In genomic region chrX:162901371-162902039, GRCm38 (mm10) we compare ENCODE assay signal across 8 mouse cellular contexts. TPM values are rescaled to one million over a fixed set of nuclear protein-coding genes. Genes with fewer than 3 reads are reported as not detected.
DNase-seq lines count a peak whose midpoint lies in the region; ATAC-seq and TF ChIP-seq lines count a peak whose summit lies in the region.

No protein-coding gene starts in this region.

- H3K9me3 ChIP-seq in forebrain, embryonic 11.5 days (ENCODE audit: control insufficient read depth, low read length): no peaks in the 10 kb centered on the region
- no peaks in the 10 kb centered on the region for H3K9me3 ChIP-seq in lung, postnatal 0 days (ENCODE audit: low read length)

- TF ChIP-seq EP300 in lung, postnatal 0 days (IDR thresholded peaks at IDR 0.05): no peak

- TF ChIP-seq POLR2A in olfactory bulb, adult 2 months (IDR thresholded peaks at IDR 0.05; ENCODE audit: insufficient read depth, low read depth, low read length): no peak

- peak overlapping the region; percentile 63 for H3K4me2 ChIP-seq in forebrain, embryonic 11.5 days (ENCODE audit: low read depth, low read length, severe bottlenecking)
- H3K4me2 ChIP-seq in lung, postnatal 0 days (replicated peaks; ENCODE audit: low read depth, low read length): peak overlapping the region; percentile 61

- H3K27me3 ChIP-seq in forebrain, embryonic 11.5 days (ENCODE audit: control insufficient read depth, insufficient read depth, low read length): peaks cover 11% of the 10 kb centered on the region; the same call in 1 of the 2 replicates
- no peaks in the 10 kb centered on the region for H3K27me3 ChIP-seq in lung, postnatal 0 days (replicated peaks; ENCODE audit: insufficient read depth, low read length)

- DNase-seq in ES-CJ7 (ENCODE audit: low read depth, low spot score): peak; percentile 64
- DNase-seq in brain, adult 2 months (ENCODE audit: low read depth, low spot score): peak; percentile 58
- DNase-seq in forebrain, embryonic 11.5 days (ENCODE audit: low spot score): peak; percentile 72
- DNase-seq in heart, postnatal 25 days (ENCODE audit: low spot score): peak; percentile 6
- DNase-seq in layer of hippocampus, adult 18-20 months (ENCODE audit: low spot score in 2 of 2): peak; percentile 10 to 19
- peak; percentile 87 for DNase-seq in lung, postnatal 0 days (ENCODE audit: low spot score)
- DNase-seq in thymus, postnatal 14 days: peak; percentile 49

- TF ChIP-seq CTCF in lung, postnatal 0 days (IDR thresholded peaks at IDR 0.05): peak; percentile 18
- no peak for TF ChIP-seq CTCF in olfactory bulb, adult 2 months (IDR thresholded peaks at IDR 0.05; ENCODE audit: insufficient read depth, low read depth, low read length)

- no peaks in the 10 kb centered on the region for H3K4me1 ChIP-seq in forebrain, embryonic 11.5 days (replicated peaks; ENCODE audit: control insufficient read depth, insufficient read depth, low read length)
- no peaks in the 10 kb centered on the region for H3K4me1 ChIP-seq in lung, postnatal 0 days (ENCODE audit: insufficient read depth, low read depth, low read length)
- no peaks in the 10 kb centered on the region for H3K4me1 ChIP-seq in olfactory bulb, adult 2 months (ENCODE audit: control insufficient read depth, insufficient read depth, low read length)

- WGBS in forebrain, embryonic 11.5 days: 30% methylated on average over 20 of the region's 25 CpGs
- 25% methylated on average over 11 of the region's 25 CpGs for WGBS in lung, postnatal 0 days
- 22% methylated on average over 23 of the region's 25 CpGs for WGBS in olfactory bulb, adult 2 months

- peak; percentile 87 for ATAC-seq in forebrain, embryonic 11.5 days (replicated peaks; ENCODE audit: low FRiP score)
- ATAC-seq in lung, postnatal 0 days: peak; percentile 92

- H3K9ac ChIP-seq in forebrain, embryonic 11.5 days (ENCODE audit: low read length): peak overlapping the region; percentile 64
- H3K9ac ChIP-seq in lung, postnatal 0 days (replicated peaks; ENCODE audit: low read depth): peak overlapping the region; percentile 54

- peak overlapping the region; percentile 50 for H3K4me3 ChIP-seq in forebrain, embryonic 11.5 days (ENCODE audit: low read depth, low read length)
- peak overlapping the region; percentile 50 for H3K4me3 ChIP-seq in lung, postnatal 0 days (ENCODE audit: low read depth, low read length)
- peak overlapping the region; percentile 66 for H3K4me3 ChIP-seq in olfactory bulb, adult 2 months (ENCODE audit: insufficient read depth, low read depth, low read length)

- no peaks in the 10 kb centered on the region for H3K36me3 ChIP-seq in forebrain, embryonic 11.5 days (ENCODE audit: control insufficient read depth, insufficient read depth, low read length)
- no peaks in the 10 kb centered on the region for H3K36me3 ChIP-seq in lung, postnatal 0 days (ENCODE audit: insufficient read depth, low read length)

- intact Hi-C loops in heart, postnatal 25 days (cut with DNase I): no loop called here

- H3K27ac ChIP-seq in forebrain, embryonic 11.5 days (ENCODE audit: low read depth, low read length): 0 out of 2 replicates have a peak overlapping the region, but pooled peaks have one; percentile 10
- H3K27ac ChIP-seq in lung, postnatal 0 days (ENCODE audit: low read length): peak overlapping the region; percentile 87
- peak overlapping the region; percentile 66 for H3K27ac ChIP-seq in olfactory bulb, adult 2 months (ENCODE audit: insufficient read depth, low read depth, low read length)

RNA-seq across cellular contexts. Expression of gene Ctps2, which starts 0.5 kb away (rescaled TPM):
- polyA plus RNA-seq in forebrain, embryonic 11.5 days (2014; fragmentation: Nextera tagmentation; extraction: Ambion mirVana): 81.0 and 85.1 TPM in 2 replicates
- total RNA-seq in heart, postnatal 25 days (2021): 10 to 100 TPM; 12.7 to 17.2 TPM
- 10 to 100 TPM; 52.7 to 55.2 TPM for total RNA-seq in layer of hippocampus, adult 18-20 months (2021)
- 62.0 and 73.1 TPM in 2 replicates for polyA plus RNA-seq in lung, postnatal 0 days (2015; fragmentation: Nextera tagmentation; extraction: Ambion mirVana)
- not detected in 2 replicates for polyA plus RNA-seq in olfactory bulb, adult 2 months (2012; ENCODE audit: insufficient read depth, insufficient read length, low replicate concordance, missing spikeins)

RNA-seq across cellular contexts. Expression of gene Syap1, which starts 13.3 kb away (rescaled TPM):
- polyA plus RNA-seq in forebrain, embryonic 11.5 days (2014; fragmentation: Nextera tagmentation; extraction: Ambion mirVana): 26.2 and 31.8 TPM in 2 replicates
- 10 to 100 TPM; 27.3 to 28.8 TPM for total RNA-seq in heart, postnatal 25 days (2021)
- 10 to 100 TPM; 29.3 to 32.7 TPM for total RNA-seq in layer of hippocampus, adult 18-20 months (2021)
- polyA plus RNA-seq in lung, postnatal 0 days (2015; fragmentation: Nextera tagmentation; extraction: Ambion mirVana): 49.9 and 56.6 TPM in 2 replicates
- not detected in 2 replicates for polyA plus RNA-seq in olfactory bulb, adult 2 months (2012; ENCODE audit: insufficient read depth, insufficient read length, low replicate concordance, missing spikeins)

Comparison
In these comparisons a context has a peak if more than half of its experiments do, and no peak if none do; other contexts are left out.
1. Peak in every context shown above with its lines: DNase-seq, ATAC-seq, H3K4me3 ChIP-seq and H3K27ac ChIP-seq.
2. DNase-seq: peak in every context shown above with its lines; median percentile 87 in lung, postnatal 0 days; 72 in forebrain, embryonic 11.5 days; 64 in ES-CJ7; 58 in brain, adult 2 months; 49 in thymus, postnatal 14 days; 14 in layer of hippocampus, adult 18-20 months; 6 in heart, postnatal 25 days.
3. H3K27ac ChIP-seq: peak in every context shown above with its lines; median percentile 87 in lung, postnatal 0 days; 66 in olfactory bulb, adult 2 months; 10 in forebrain, embryonic 11.5 days.
4. RNA of gene Syap1, which starts 13.3 kb away (polyA plus RNA-seq): 49.9 to 56.6 TPM in lung, postnatal 0 days and 26.2 to 31.8 TPM in forebrain, embryonic 11.5 days; not detected in olfactory bulb, adult 2 months; every median in the first group is over 10 times any median in the second.